Mouse (Mus musculus) MEL (cell line): ENCODE data around the gene Ssh3. TPM values are rescaled to one million over a fixed set of nuclear protein-coding genes. Genes with fewer than 3 reads are reported as not detected.

Experiments used
- DNase-seq: peaks from one replicate; pipeline ENCODE4 v3.0.0; 2011; ENCODE audit warnings: low read depth, low spot score
- H3K27ac ChIP-seq: 2 replicates; pipeline ENCODE4 v1.5.1; 2012; ENCODE audit warnings: low read depth, mild to moderate bottlenecking, control low read depth, low read length, moderate library complexity; ENCODE audit not compliant: control insufficient read depth
- H3K27me3 ChIP-seq, 2 experiments: fragments of 150-350 bp in 1 of 2; sonication (generic) in 1 of 2; 2 replicates each; pipeline ENCODE4 v1.6.1; 2012; ENCODE audit warnings: low read length in 2 of 2, mild to moderate bottlenecking in 2 of 2, improper control_type of control experiment in 1 of 2, moderate library complexity in 1 of 2; ENCODE audit not compliant: insufficient read depth in 2 of 2, control insufficient read depth in 1 of 2
- H3K36me3 ChIP-seq, 2 experiments: 2 replicates each; pipeline ENCODE4 v1.6.1; 2012 to 2014; ENCODE audit warnings: low read length in 2 of 2, improper control_type of control experiment in 1 of 2, inconsistent platforms in 1 of 2, mild to moderate bottlenecking in 1 of 2; ENCODE audit not compliant: insufficient read depth in 2 of 2, control insufficient read depth in 1 of 2
- H3K4me1 ChIP-seq, 2 experiments: fragments of 150-350 bp in 1 of 2; sonication (generic) in 1 of 2; 2 replicates each; pipeline ENCODE4 v1.6.1; 2012; ENCODE audit warnings: low read length in 2 of 2, improper control_type of control experiment in 1 of 2, mild to moderate bottlenecking in 1 of 2; ENCODE audit not compliant: insufficient read depth in 2 of 2, control insufficient read depth in 1 of 2
- H3K4me3 ChIP-seq, 2 experiments: fragments of 150-350 bp in 1 of 2; sonication (generic) in 1 of 2; 2 replicates each; pipeline ENCODE4 v1.5.1; 2012; ENCODE audit warnings: low read depth in 2 of 2, low read length in 2 of 2, mild to moderate bottlenecking in 2 of 2, moderate library complexity in 2 of 2, control low read depth in 1 of 2, improper control_type of control experiment in 1 of 2; ENCODE audit not compliant: control insufficient read depth in 1 of 2, insufficient read depth in 1 of 2
- H3K79me2 ChIP-seq: 2 replicates; pipeline ENCODE4 v1.6.1; 2012; ENCODE audit warnings: mild to moderate bottlenecking, low read length, moderate library complexity; ENCODE audit not compliant: control insufficient read depth, poor library complexity, insufficient read depth
- H3K9ac ChIP-seq: 2 replicates; pipeline ENCODE4 v1.6.1; 2012; ENCODE audit warnings: low read depth, mild to moderate bottlenecking, control low read depth, low read length, moderate library complexity; ENCODE audit not compliant: control insufficient read depth, poor library complexity, severe bottlenecking
- H3K9me3 ChIP-seq: fragments of 150-350 bp; sonication (generic); replicated peaks from 2 replicates; pipeline ENCODE4 v1.6.1; 2012; ENCODE audit warnings: mild to moderate bottlenecking, low read length, improper control_type of control experiment, moderate library complexity; ENCODE audit not compliant: insufficient read depth
- CTCF ChIP-seq, 3 experiments: IDR thresholded peaks in 2 of 3; conservative IDR thresholded peaks in 1 of 3; 2 replicates each; pipeline ENCODE4 v1.5.1; 2011 to 2012; ENCODE audit warnings: low read length in 3 of 3, low read depth in 2 of 3, mild to moderate bottlenecking in 2 of 3, improper control_type of control experiment in 1 of 3, inconsistent platforms in 1 of 3, mixed read lengths in 1 of 3, moderate library complexity in 1 of 3; ENCODE audit not compliant: control insufficient read depth in 1 of 3, insufficient read depth in 1 of 3, poor library complexity in 1 of 3, severe bottlenecking in 1 of 3
- E2F4 ChIP-seq: IDR thresholded peaks from 2 replicates; pipeline ENCODE4 v1.6.1; 2011; ENCODE audit warnings: low read depth, low read length, improper control_type of control experiment, borderline replicate concordance
- ELF1 ChIP-seq: IDR thresholded peaks from 2 replicates; pipeline ENCODE4 v1.6.1; 2014; ENCODE audit warnings: low read depth, mild to moderate bottlenecking, inconsistent platforms, low read length, improper control_type of control experiment, moderate library complexity
- EP300 ChIP-seq, 2 experiments: IDR thresholded peaks; 2 replicates each; pipeline ENCODE4 v1.6.1; 2011; ENCODE audit warnings: improper control_type of control experiment in 2 of 2, low read length in 2 of 2, low read depth in 1 of 2, mild to moderate bottlenecking in 1 of 2
- ETS1 ChIP-seq: IDR thresholded peaks from 2 replicates; pipeline ENCODE4 v1.6.1; 2012; ENCODE audit warnings: low read depth, mild to moderate bottlenecking, inconsistent platforms, low read length, improper control_type of control experiment, moderate library complexity
- HCFC1 ChIP-seq: IDR thresholded peaks from 2 replicates; pipeline ENCODE4 v1.6.1; 2012; ENCODE audit warnings: low read depth, mild to moderate bottlenecking, inconsistent platforms, low read length, improper control_type of control experiment, moderate library complexity
- KAT2A ChIP-seq: conservative IDR thresholded peaks from 2 replicates; pipeline ENCODE4 v1.6.1; 2012; ENCODE audit warnings: low read depth, low read length, improper control_type of control experiment, inconsistent platforms
- MEF2A ChIP-seq: IDR thresholded peaks from 2 replicates; pipeline ENCODE4 v1.6.1; 2014; ENCODE audit warnings: low read depth, mild to moderate bottlenecking, inconsistent platforms, low read length, improper control_type of control experiment; ENCODE audit not compliant: poor library complexity, insufficient replicate concordance, severe bottlenecking; ENCODE audit errors: extremely low read depth
- MYB ChIP-seq: IDR thresholded peaks from 2 replicates; pipeline ENCODE4 v1.6.1; 2011; ENCODE audit warnings: mild to moderate bottlenecking, low read depth, low read length, improper control_type of control experiment
- MYC ChIP-seq: IDR thresholded peaks from 2 replicates; pipeline ENCODE4 v1.6.1; 2011; ENCODE audit warnings: low read depth, mild to moderate bottlenecking, low read length, improper control_type of control experiment, moderate library complexity
- NRF1 ChIP-seq: IDR thresholded peaks from 2 replicates; pipeline ENCODE4 v1.6.1; 2014; ENCODE audit warnings: low read depth, mild to moderate bottlenecking, inconsistent platforms, low read length, improper control_type of control experiment, moderate library complexity; ENCODE audit not compliant: poor library complexity, insufficient read depth, severe bottlenecking
- POLR2AphosphoS2 ChIP-seq: IDR thresholded peaks from 2 replicates; pipeline ENCODE4 v1.6.1; 2011; ENCODE audit warnings: low read length, improper control_type of control experiment
- RAD21 ChIP-seq: IDR thresholded peaks from 2 replicates; pipeline ENCODE4 v1.6.1; 2011; ENCODE audit warnings: mild to moderate bottlenecking, low read depth, low read length, improper control_type of control experiment
- RCOR1 ChIP-seq: IDR thresholded peaks from 2 replicates; pipeline ENCODE4 v1.6.1; 2012; ENCODE audit warnings: low read depth, mild to moderate bottlenecking, inconsistent platforms, low read length, improper control_type of control experiment
- SIN3A ChIP-seq: IDR thresholded peaks from 2 replicates; pipeline ENCODE4 v1.6.1; 2012; ENCODE audit warnings: low read length, improper control_type of control experiment, inconsistent platforms
- SMC3 ChIP-seq: IDR thresholded peaks from 2 replicates; pipeline ENCODE4 v1.6.1; 2011; ENCODE audit warnings: low read depth, low read length, improper control_type of control experiment
- TAL1 ChIP-seq: IDR thresholded peaks from 2 replicates; pipeline ENCODE4 v1.6.1; 2012; ENCODE audit warnings: mild to moderate bottlenecking, inconsistent platforms, low read length, moderate library complexity, mixed read lengths
- TCF12 ChIP-seq: IDR thresholded peaks from 2 replicates; pipeline ENCODE4 v1.6.1; 2014; ENCODE audit warnings: low read depth, mild to moderate bottlenecking, inconsistent platforms, low read length, improper control_type of control experiment, moderate library complexity
- UBTF ChIP-seq: IDR thresholded peaks from 2 replicates; pipeline ENCODE4 v1.6.1; 2012; ENCODE audit warnings: low read depth, mild to moderate bottlenecking, inconsistent platforms, low read length, improper control_type of control experiment, moderate library complexity, borderline replicate concordance; ENCODE audit not compliant: insufficient read depth
- USF1 ChIP-seq: IDR thresholded peaks from 2 replicates; pipeline ENCODE4 v1.6.1; 2014; ENCODE audit warnings: low read depth, mild to moderate bottlenecking, inconsistent platforms, low read length, improper control_type of control experiment, moderate library complexity
- USF2 ChIP-seq, 2 experiments: IDR thresholded peaks; 2 replicates each; pipeline ENCODE4 v1.6.1; 2011 to 2012; ENCODE audit warnings: improper control_type of control experiment in 2 of 2, low read length in 2 of 2, borderline replicate concordance in 1 of 2, inconsistent platforms in 1 of 2, low read depth in 1 of 2, mild to moderate bottlenecking in 1 of 2; ENCODE audit not compliant: insufficient read depth in 1 of 2
- ZC3H11A ChIP-seq: IDR thresholded peaks from 2 replicates; pipeline ENCODE4 v1.6.1; 2012; ENCODE audit warnings: low read depth, mild to moderate bottlenecking, inconsistent platforms, low read length, improper control_type of control experiment
- ZMIZ1 ChIP-seq: IDR thresholded peaks from 2 replicates; pipeline ENCODE4 v1.6.1; 2012; ENCODE audit warnings: low read depth, mild to moderate bottlenecking, inconsistent platforms, low read length, improper control_type of control experiment, moderate library complexity
- polyA plus RNA-seq, 2 experiments: library from polyadenylated mRNA; stranded (reverse) in 1 of 2; unstranded in 1 of 2; fragments of >175 nt in 1 of 2; fragments of >200 nt in 1 of 2; gene quantifications; 2 replicates each; pipeline versions ENCODE4 v1.2.1 to v1.2.4; 2012; ENCODE audit warnings: low replicate concordance in 2 of 2, low read depth in 1 of 2; ENCODE audit not compliant: insufficient read length in 2 of 2, insufficient read depth in 1 of 2, missing spikeins in 1 of 2
- total RNA-seq: library from RNA; depleted of rRNA; stranded (reverse); fragments of 300-350 nt; gene quantifications from 2 replicates; pipeline ENCODE4 v1.2.3, GENCODE M21; 2012

Ssh3 gene
- total and polyA plus RNA-seq, 3 experiments: 9.2 to 14.1 TPM; not detected in 1

DNA sequence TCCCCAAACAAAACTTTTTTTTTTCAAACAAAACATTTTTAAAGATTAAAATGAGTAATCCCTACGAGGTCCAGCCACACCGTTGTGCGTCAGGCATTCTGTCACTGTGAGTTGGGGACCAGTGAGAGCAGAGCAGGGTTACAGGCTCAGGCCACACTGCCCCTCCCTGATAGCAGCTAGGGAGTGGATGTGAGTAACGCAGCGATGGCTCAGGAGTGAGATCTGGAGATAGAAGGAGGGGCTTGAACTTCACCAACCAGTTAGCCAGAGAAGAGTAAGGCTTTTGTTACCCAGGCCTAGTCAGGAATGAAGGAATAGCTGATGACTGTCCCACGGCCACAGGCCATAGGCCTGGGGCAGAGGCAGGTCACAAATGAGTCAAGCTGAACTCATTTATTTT is 24.2 kb downstream of the Ssh3 start:
- no peak for DNase-seq
- Histone ChIP-seq H3K9ac (no peak overlapping the region), H3K4me1 (peaks cover 0 to 3% of the 10 kb centered on the region in 2 experiments; a peak in 2 of 4 replicates)
- TF ChIP-seq KAT2A: no peak
- no peak for TF ChIP-seq ELF1
- TF ChIP-seq SIN3A: no peak
- TF ChIP-seq RCOR1: no peak
- no peak for TF ChIP-seq MEF2A
- no peak for TF ChIP-seq TAL1
- no peak for TF ChIP-seq POLR2AphosphoS2
- no peak for TF ChIP-seq E2F4
- TF ChIP-seq TCF12: no peak
- no peak for TF ChIP-seq USF2 (IDR thresholded peaks at IDR 0.05; ENCODE audit: borderline replicate concordance in 1 of 2, insufficient read depth in 1 of 2, low read depth in 1 of 2, low read length in 2 of 2)
- TF ChIP-seq, all 39 proteins: peak for 0
- Histone ChIP-seq H3K9me3 (no peaks in the 10 kb centered on the region), H3K27me3 (no peaks in the 10 kb centered on the region; a peak in 1 of 4 replicates), H3K4me3 (no peak overlapping the region), H3K27ac (no peak overlapping the region), H3K36me3 (peaks cover 0 to 3% of the 10 kb centered on the region in 2 experiments; a peak in 1 of 4 replicates), H3K79me2 (no peaks in the 10 kb centered on the region)

DNA sequence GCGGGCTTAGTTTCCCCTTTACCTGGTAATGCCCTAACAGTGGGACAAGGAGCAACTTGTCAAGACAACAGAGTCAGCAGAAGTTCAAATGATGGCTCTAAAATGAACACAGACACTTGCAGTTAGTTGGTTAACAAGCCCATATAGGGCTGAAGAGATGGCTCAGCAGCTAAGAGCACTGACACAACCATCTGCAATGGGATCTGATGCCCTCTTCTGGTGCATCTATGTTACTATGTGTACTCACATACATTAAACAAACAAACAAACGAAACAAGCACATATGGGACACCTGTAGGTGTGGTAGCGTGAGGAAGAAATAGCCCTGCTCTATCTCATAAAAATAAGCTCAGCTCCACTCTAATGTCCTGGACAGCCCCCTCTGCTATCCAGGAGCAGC is 26.6 kb downstream of the Ssh3 start:
- 0 out of 4 replicates have a peak, but pooled peaks cover 0 to under 1% of the 10 kb centered on the region in 2 experiments for H3K27me3 ChIP-seq
- DNase-seq: peak; percentile 37
- no peak overlapping the region for H3K9ac ChIP-seq
- peaks cover 0 to 3% of the 10 kb centered on the region in 2 experiments; a peak in 1 of 4 replicates for H3K36me3 ChIP-seq
- H3K4me3 ChIP-seq: no peak overlapping the region
- no peaks in the 10 kb centered on the region for H3K79me2 ChIP-seq
- H3K27ac ChIP-seq: no peak overlapping the region
- H3K9me3 ChIP-seq: no peaks in the 10 kb centered on the region
- peaks cover 0 to 3% of the 10 kb centered on the region in 2 experiments; a peak in 2 of 4 replicates for H3K4me1 ChIP-seq
- no peak for TF ChIP-seq USF1
- TF ChIP-seq KAT2A: no peak
- TF ChIP-seq ZC3H11A: peak; percentile 46
- TF ChIP-seq HCFC1: no peak
- no peak for TF ChIP-seq ZMIZ1
- TF ChIP-seq CTCF (IDR thresholded peaks at IDR 0.05 in 2 of 3, conservative IDR thresholded peaks at IDR 0.05 in 1 of 3; ENCODE audit: control insufficient read depth in 1 of 3, insufficient read depth in 1 of 3, low read depth in 2 of 3, low read length in 3 of 3, poor library complexity in 1 of 3, severe bottlenecking in 1 of 3): peak in 2 of 3 experiments; percentile 7 to 50; a peak in 3 of 6 replicates
- no peak for TF ChIP-seq EP300 (IDR thresholded peaks at IDR 0.05; ENCODE audit: low read depth in 1 of 2, low read length in 2 of 2)
- TF ChIP-seq MYC: no peak
- TF ChIP-seq ETS1: no peak
- TF ChIP-seq SMC3: peak; percentile 65
- no peak for TF ChIP-seq NRF1
- TF ChIP-seq RAD21: peak; percentile 40
- TF ChIP-seq MYB: no peak
- TF ChIP-seq UBTF: no peak
- TF ChIP-seq, all 39 proteins: peak for 4
